Mouse (Mus musculus): ENCODE results near the gene Zfp341.

Gene Zfp341

GRCm38 (mm10) chr2:154633876-154634644, 21.0 kb downstream of the Zfp341 start:
- DNase-seq (ENCODE audit: low spot score in 2 of 2), result no peak

GRCm38 (mm10) chr2:154635826-154636225, 22.7 kb downstream of the Zfp341 start:
- DNase-seq (ENCODE audit: low spot score in 2 of 2), result no peak

GRCm38 (mm10) chr2:154638521-154638920, 25.4 kb downstream of the Zfp341 start:
- no peak for DNase-seq (ENCODE audit: low spot score in 2 of 2)

- DNase-seq (ENCODE audit: low spot score in 2 of 2), result no peak
These were observed 26.0 kb downstream of the Zfp341 start for GRCm38 (mm10) chr2:154639115-154639514.

- DNase-seq (ENCODE audit: low spot score in 2 of 2), result no peak
These were observed 28.1 kb downstream of the Zfp341 start for GRCm38 (mm10) chr2:154641176-154641575.

GRCm38 (mm10) chr2:154642005-154642459, 28.9 kb downstream of the Zfp341 start:
- no peak for DNase-seq (ENCODE audit: low spot score in 2 of 2)

- DNase-seq (ENCODE audit: low spot score in 2 of 2), result no peak
These were observed 29.8 kb downstream of the Zfp341 start for GRCm38 (mm10) chr2:154642712-154643385.

- no peak for DNase-seq (ENCODE audit: low spot score in 2 of 2)
These were observed 33.5 kb downstream of the Zfp341 start for GRCm38 (mm10) chr2:154646634-154647033.

GRCm38 (mm10) chr2:154648086-154648485, 35.0 kb downstream of the Zfp341 start:
- DNase-seq (ENCODE audit: low spot score in 2 of 2), result no peak

- no peak for DNase-seq (ENCODE audit: low spot score in 2 of 2)
These were observed 37.3 kb downstream of the Zfp341 start for GRCm38 (mm10) chr2:154650404-154650803.

GRCm38 (mm10) chr2:154651363-154651762, 38.3 kb downstream of the Zfp341 start, which contains the start of gene Chmp4b:
Gene Chmp4b (plus strand): TSS chr2:154651705.
- peak; percentile 66 to 75 for DNase-seq (ENCODE audit: low spot score in 2 of 2)

- DNase-seq (ENCODE audit: low spot score in 2 of 2), result no peak
These were observed 41.9 kb downstream of the Zfp341 start for GRCm38 (mm10) chr2:154654976-154655375.

GRCm38 (mm10) chr2:154655878-154656414, 42.8 kb downstream of the Zfp341 start:
- no peak for DNase-seq (ENCODE audit: low spot score in 2 of 2)

GRCm38 (mm10) chr2:154656710-154657485, 43.8 kb downstream of the Zfp341 start:
- peak; percentile 94 to 98 for DNase-seq (ENCODE audit: low spot score in 2 of 2)

GRCm38 (mm10) chr2:154657486-154658237, 44.6 kb downstream of the Zfp341 start:
- peak in 1 of 2 experiments; percentile 48 for DNase-seq (ENCODE audit: low spot score in 2 of 2)

- no peak for DNase-seq (ENCODE audit: low spot score in 2 of 2)
These were observed 46.0 kb downstream of the Zfp341 start for GRCm38 (mm10) chr2:154659070-154659469.

GRCm38 (mm10) chr2:154659531-154660074, 46.5 kb downstream of the Zfp341 start:
- no peak for DNase-seq (ENCODE audit: low spot score in 2 of 2)

GRCm38 (mm10) chr2:154668680-154669079, 55.6 kb downstream of the Zfp341 start:
- no peak for DNase-seq (ENCODE audit: low spot score in 2 of 2)

- DNase-seq (ENCODE audit: low spot score in 2 of 2), result no peak
These were observed 57.0 kb downstream of the Zfp341 start for GRCm38 (mm10) chr2:154670106-154670505.

- no peak for DNase-seq (ENCODE audit: low spot score in 2 of 2)
These were observed 57.6 kb downstream of the Zfp341 start for GRCm38 (mm10) chr2:154670741-154671140.

- no peak for DNase-seq (ENCODE audit: low spot score in 2 of 2)
These were observed 60.9 kb downstream of the Zfp341 start for GRCm38 (mm10) chr2:154674008-154674407.

All from urinary bladder, postnatal 36 days (tissue).